Mouse (Mus musculus) adrenal gland, adult (tissue): ENCODE data around the gene Trim43c.
"Not testable (repeated sequence)": the region's sequence is repeated elsewhere in the genome, so short reads cannot be mapped to it uniquely, and the experiment has no call there.

Experiments
- DNase-seq, 2 experiments: peaks; one replicate each; pipeline ENCODE4 v3.0.0; 2022 to 2023; ENCODE audit warnings: low spot score in 1 of 2; ENCODE audit not compliant: inconsistent age in 2 of 2

The Trim43c gene

GRCm38 (mm10) chr9:88838864-88839263 is at the start of gene Trim43c:
Gene Trim43c, plus strand, starts transcription at chr9:88839164.
- not testable (repeated sequence) for DNase-seq

GRCm38 (mm10) chr9:88853072-88853471 is 14.1 kb downstream of the Trim43c start:
- peak in 1 of 2 experiments; percentile 8 for DNase-seq

- peak; percentile 92 to 96 for DNase-seq
Measured at GRCm38 (mm10) chr9:88858566-88859492, 19.9 kb downstream of the Trim43c start.
